Mouse (Mus musculus) CD4-positive, CD25-positive, alpha-beta regulatory T cell, adult 2 months (primary cell): Measurements from ENCODE around the gene Gapvd1.

Experiments used
- DNase-seq: peaks from one replicate; pipeline ENCODE4 v3.0.0-alpha.2; 2012; ENCODE audit warnings: low read depth, low spot score

Gene Gapvd1

DNA sequence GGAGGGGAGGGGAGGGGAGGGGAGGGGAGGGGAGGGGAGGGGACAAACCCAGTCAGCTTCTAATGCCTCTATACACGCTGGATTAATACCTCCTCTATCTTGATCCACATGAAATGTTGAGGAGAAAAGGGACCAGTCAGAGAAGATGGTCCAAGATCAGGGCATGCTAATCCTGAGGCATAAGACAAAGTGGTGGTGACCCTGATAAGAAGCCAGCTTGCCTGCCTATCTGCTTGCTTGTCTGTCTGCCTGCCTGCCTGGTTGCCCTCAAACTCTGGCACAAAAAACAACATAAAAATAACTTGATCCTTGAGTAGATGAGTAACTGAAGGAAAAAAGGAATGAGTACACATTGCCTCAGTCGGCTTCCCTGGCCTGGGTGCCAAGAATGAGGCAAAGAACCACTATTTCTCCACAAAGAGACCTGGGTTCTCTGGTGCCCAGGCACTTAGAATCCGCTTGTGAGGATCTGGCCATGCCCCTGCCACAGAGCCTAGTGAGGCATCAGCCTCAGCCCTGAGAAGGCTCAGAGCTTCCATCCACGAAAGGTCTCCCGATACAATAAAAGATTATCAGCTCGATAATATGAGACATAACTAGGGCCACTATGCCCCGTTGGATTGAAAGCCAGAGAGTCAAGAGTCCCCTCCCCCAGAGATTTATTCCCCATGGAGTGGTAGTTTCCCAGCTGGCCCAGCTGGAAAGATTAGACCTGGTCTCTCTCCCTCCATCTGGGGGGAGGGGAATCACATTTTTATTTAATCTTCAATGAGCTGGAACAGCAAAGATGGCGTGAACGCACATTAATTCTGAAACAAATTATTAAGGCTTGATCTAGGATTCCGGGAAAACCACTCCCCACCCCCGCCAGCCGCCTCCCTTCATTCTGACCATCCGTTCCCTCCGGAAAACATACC, 119.5 kb downstream of the Gapvd1 start:
- DNase-seq: no peak

DNA sequence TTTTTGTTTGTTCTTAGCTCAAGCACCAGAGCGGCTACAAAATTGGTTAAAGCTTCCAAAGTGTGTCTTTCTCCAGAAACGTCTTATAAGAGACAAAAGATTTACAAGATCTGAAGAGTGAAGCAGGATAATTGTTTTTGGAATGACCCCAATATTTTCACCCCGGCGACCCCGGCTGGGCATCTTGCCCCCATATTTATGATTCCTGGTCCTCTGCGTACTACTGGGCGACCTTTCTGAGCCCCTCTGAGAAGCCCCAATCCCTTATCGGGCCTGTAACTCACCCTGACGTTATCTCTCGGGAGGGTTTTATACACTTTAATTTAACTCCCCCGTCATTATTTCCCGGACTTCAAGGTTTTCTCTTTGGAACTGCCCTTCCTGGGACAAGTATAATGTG, 123.0 kb downstream of the Gapvd1 start:
- DNase-seq: no peak

DNA sequence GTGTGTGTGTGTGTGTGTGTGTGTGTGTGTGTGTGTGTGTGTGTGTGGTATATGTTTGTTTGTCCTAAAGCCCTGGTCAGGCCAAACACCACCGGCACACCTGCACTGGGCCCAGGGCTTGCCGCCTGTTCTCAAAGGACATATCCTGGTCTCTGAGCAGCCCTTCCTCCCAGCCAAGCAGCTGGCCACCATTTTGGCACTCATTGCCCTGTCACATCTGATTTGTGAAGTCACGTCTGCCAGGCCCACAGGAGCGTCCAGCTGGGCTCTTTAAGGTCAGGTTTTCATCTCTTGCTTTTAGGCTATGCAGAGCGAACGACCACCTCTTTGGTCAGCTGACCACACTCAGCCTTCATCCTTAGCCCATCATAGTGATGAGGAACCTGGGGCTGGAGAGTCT, 124.6 kb downstream of the Gapvd1 start:
- DNase-seq: no peak

DNA sequence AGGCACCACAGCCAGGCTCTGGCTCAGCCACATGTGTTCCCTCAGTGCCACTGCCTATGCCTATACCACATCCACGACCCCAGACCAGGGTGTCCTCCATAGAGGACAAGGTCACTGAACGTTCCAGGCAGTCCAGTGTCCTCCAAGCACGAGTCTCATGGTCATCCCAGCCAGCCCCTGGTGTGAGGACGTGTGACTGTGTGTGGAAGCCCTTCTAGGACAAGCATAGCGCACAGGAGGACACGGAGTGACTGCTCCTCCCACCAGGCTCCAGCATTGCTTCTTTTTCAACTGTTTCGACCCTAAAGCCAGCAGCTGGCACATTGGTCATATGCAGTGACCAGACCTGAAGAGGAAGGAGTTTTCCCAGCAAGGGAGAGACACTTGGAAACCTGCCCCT, 125.3 kb downstream of the Gapvd1 start:
- no peak for DNase-seq

DNA sequence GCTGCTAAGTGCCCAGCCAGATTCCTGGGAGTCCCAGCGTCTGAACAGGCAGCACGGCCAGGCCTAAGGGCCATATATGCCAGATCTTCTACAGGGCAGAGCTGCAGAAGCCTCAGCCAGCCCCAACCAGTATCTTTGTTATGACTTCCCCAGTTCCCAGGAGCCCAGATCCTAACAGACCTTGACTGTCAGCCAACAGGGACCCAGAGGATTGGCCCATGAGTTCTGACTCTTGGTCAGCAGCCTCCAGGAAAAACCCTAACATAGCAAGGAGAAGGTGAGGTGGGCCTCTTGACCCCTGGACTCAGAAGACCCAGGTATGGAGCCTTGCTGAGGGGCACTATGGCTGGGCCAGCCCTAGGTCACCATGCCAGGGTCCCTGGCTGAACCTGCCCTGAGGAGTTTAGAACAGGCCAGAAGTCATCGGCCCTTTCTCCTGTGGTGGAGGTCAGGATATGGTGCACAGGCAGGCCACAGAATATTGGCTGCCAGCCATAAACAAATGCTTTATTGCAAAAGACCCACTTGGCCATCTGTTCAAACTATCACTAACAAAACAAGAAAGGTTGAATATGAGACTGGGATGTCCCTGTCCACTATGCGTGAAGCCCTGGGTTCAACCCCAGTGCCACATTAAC, 126.0 kb downstream of the Gapvd1 start:
- no peak for DNase-seq

DNA sequence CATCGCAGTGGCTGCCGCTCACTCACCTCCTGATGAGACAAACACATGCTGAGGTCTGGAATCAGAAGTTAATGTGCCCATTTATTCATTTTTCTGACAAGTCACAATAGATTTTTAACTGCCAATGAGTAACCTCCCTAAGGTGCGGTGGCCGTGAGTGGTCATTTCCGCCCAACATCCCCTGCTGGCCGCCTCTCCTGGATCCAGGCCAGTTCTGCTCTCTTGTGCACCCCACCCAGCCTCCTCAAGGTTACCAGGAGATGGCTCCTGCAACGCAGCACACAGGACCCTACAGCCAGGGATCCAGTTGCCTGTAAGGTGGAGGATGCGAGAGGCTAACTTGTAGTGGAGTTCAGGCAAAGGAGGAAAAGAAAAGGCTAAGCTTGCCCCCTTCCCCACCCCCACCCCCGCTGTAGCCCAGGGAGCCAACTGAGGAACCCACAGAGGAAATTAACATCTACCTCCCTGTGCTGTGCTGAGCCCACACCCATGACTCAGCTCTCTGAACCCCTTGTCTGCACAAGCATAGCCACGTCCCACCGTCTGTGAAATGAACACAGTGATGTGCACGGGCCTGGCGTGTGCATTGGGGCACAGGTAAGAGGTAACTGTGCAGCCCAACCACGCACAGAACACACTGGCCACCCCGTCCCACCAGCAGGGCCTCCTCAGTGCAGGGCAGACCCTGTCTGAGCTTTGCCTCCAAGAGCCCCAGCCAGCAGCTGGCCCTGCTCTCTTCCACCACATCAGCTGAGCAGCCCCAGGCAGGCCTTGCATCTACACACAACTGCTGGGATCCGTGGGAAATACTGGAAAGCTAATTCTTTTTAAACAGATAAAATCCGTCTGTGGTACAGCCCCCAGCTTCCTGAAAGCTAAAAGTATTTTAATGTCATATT, 127.5 kb downstream of the Gapvd1 start:
- no peak for DNase-seq
